Mouse (Mus musculus) spleen, adult 10 weeks (tissue): ENCODE measurements around the gene Lnpk. TPM values are rescaled to one million over a fixed set of nuclear protein-coding genes. Genes with fewer than 3 reads are reported as not detected.

Experiments
- polyA plus RNA-seq: library from polyadenylated mRNA; stranded (reverse); fragments of 350-450 nt; fragmentation: Illumina TruSeq; extraction: RNeasy Lipid Tissue Mini Kit (QIAGEN cat#74804); gene quantifications from one replicate; pipeline ENCODE4 v1.2.3, GENCODE M21; 2015; ENCODE audit warnings: low replicate concordance; ENCODE audit not compliant: insufficient read depth

Gene Lnpk
- polyA plus RNA-seq, result 19.6 TPM

DNA sequence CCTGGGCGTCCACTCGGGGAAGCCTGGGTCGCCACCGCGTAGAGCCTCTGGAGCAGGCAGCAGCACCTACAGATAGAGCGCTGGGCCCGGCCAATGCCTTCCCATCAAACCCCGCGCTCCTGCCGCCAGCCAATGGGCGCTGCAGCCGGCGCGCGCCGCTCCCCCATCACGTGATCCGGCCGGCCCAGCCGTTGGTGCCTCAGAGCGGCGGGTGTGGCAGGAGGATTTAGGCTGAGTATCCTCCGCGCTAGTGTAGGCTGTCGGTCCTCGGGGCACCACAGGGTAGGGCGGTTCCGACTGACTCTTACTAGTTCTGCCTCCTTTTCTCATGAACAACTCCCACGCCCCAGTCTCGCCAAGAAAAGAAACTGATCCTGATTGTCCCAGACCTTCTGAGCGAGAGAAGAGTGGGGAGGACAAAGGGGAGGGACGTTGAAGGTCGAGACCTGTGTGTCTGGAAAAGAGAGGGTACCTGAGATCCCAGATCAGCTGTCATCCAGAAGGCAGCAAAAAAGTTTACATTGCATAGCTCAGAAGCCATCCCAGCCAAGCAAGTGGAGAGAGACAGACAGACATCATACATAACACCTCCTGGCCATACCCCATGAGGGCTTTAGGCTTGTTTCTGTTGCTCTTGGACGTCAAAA lies at the start of gene Lnpk:
Gene Lnpk (minus strand): TSS at position 593 of the 647 bp plus-strand sequence.

Other genes with a start within 250 kb of the Lnpk start
- not detected for gene Evx2, start 80.1 kb upstream of the Lnpk start, polyA plus RNA-seq
- gene Hoxd13, start 88.9 kb upstream of the Lnpk start, polyA plus RNA-seq, result not detected
- not detected for gene Hoxd12, start 95.6 kb upstream of the Lnpk start, polyA plus RNA-seq
- not detected for gene Hoxd11, start 100.1 kb upstream of the Lnpk start, polyA plus RNA-seq
- gene Hoxd10, start 112.5 kb upstream of the Lnpk start, polyA plus RNA-seq, result not detected
- gene Hoxd9, start 118.3 kb upstream of the Lnpk start, polyA plus RNA-seq, result not detected
- gene Hoxd8, start 125.2 kb upstream of the Lnpk start, polyA plus RNA-seq, result 1.4 TPM
- gene Hoxd3, start 132.5 kb upstream of the Lnpk start, polyA plus RNA-seq, result not detected
- 0.23 TPM for gene Hoxd4, start 132.5 kb upstream of the Lnpk start, polyA plus RNA-seq
- gene Gm28230, start 147.3 kb upstream of the Lnpk start, polyA plus RNA-seq, result not detected
- gene Hoxd1, start 183.5 kb upstream of the Lnpk start, polyA plus RNA-seq, result not detected
- gene Mtx2, start 246.4 kb upstream of the Lnpk start, polyA plus RNA-seq, result 56.0 TPM